Mouse (Mus musculus): Measurements from ENCODE around the gene Fpr3.

- no peak for TF ChIP-seq EP300 (IDR thresholded peaks at IDR 0.05; ENCODE audit: low read depth)
- TF ChIP-seq CTCF (IDR thresholded peaks at IDR 0.05; ENCODE audit: low read depth): no peak
Observed at GRCm38 (mm10) chr17:17839276-17839675, 48.4 kb upstream of the Fpr3 start.

All from liver, postnatal 0 days (tissue).